Mouse (Mus musculus) left cerebral cortex, adult 18-20 months (tissue): ENCODE results near the gene Gm17018. TPM values are rescaled to one million over a fixed set of nuclear protein-coding genes. Genes with fewer than 3 reads are reported as not detected.

ENCODE experiments used
- DNase-seq, 2 experiments: peaks; one replicate each; pipeline ENCODE4 v3.0.0; 2021 to 2022; ENCODE audit warnings: low spot score in 2 of 2, mixed read lengths in 1 of 2
- total RNA-seq, 2 experiments: library from RNA; stranded (reverse); gene quantifications; 2 replicates each; pipeline ENCODE4 v1.2.3; 2021

The Gm17018 gene
- total RNA-seq, 2 experiments from 2014 or later: 69.3 to 74.5 TPM

DNA sequence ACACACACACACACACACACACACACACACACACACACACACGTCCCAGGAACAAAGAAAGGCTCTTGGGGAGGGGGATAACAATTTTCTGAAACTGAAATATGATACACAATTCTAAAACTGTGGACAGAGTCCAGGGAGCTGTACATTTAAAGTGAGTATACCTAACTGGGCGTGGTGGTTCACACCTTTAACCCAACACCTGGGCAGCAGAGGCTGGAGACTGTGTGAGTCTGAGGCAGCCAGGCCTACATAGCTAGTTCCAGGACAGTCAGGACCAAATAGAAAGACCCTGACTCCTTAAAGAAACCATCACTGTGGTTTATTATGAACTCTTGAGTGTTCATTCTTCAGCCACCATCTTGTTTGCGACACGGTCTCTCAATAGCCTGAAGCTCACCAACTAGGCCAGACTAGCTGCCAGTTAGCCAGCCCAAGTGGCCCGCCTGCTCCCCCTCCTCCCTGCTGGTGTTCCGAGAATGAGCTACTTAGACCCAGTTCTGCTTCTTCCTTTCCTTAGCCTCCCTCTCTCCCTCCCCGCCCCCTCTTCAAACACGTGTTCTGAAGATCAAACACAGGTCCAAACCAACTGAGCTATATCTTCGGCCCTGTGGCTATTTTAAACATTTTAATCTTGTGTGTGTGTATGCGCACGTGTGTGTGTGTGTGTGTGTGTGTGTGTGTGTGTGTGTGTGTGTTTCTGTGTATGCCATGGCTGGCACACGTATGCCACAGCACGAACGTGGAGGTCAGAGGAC lies 59.5 kb downstream of the Gm17018 start:
- DNase-seq: no peak

DNA sequence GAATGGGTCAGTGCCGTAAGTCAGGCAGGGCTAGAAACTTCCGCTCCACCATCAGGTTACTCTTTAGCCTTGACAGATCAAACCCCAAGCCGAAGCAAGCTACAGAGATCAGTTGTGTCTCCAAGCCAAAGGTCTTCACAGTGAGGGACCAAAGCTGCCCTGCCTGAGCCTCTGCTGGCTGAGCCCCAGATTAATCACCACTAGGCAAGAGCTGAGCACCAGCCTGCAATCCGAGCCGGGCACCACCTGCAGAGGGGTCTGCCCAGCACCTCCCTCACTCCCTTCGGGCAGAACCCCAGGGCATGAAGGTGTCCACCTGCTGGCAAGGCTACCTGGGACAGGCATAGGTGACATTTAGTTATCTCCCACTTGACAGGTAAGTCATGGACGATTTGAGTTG lies 60.6 kb downstream of the Gm17018 start:
- DNase-seq: no peak

DNA sequence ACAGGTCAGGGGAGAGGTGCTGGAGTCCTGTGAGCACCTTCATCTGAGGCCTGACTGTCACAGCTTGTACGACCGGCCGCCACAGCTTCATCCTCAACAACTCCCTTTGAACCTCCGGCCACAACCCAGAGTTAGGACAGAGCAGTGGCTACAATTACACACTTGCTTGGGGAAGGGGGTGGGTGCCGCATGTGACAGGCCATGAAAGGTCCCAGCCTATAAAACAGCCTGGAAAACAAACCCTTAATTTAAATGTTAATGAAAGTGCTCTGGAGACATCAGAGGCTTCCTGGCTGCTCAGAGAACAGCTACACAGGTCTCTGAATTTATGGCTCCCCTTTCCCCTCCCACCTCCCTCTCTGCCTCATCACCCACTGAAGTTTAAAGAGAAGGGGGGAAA lies 61.7 kb downstream of the Gm17018 start:
- DNase-seq: no peak

DNA sequence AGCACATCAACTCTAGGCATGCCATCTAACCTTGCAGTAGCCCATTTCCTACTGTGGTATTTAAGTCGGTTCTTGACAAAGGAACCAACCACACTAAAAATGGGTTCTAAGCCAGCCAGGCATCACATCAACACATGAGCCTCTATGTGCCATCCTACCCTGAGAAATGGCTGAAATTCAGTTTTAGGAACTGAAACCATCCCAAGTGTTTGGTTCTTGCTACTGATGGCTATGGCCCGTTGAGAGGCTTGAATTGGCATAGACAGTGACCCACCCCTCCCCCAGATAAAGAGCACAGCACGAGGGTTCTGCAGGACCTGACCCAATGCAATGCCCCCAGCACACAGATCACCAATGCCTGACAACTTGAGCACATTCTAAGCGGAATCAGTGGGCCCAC lies 63.3 kb downstream of the Gm17018 start:
- DNase-seq: no peak

DNA sequence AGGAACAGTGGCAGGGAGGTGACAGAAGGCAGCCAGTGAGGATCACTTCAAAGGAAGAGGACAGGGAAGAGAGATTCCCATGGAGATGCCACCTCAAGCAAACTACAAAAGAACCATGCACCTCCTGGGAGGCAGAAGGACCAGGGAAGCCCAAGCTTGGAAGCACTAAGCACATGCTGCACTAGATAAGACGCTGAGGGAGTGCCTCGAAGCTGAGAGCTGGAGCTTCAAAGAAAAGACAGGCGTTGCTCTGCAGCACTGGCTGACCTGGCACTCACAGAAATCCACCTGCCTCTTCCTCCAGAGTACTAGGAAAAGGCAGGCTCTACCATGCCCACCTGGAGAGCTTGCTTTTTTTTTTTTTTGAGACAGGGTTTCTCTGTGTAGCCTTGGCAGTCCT lies 66.6 kb downstream of the Gm17018 start:
- DNase-seq: no peak

DNA sequence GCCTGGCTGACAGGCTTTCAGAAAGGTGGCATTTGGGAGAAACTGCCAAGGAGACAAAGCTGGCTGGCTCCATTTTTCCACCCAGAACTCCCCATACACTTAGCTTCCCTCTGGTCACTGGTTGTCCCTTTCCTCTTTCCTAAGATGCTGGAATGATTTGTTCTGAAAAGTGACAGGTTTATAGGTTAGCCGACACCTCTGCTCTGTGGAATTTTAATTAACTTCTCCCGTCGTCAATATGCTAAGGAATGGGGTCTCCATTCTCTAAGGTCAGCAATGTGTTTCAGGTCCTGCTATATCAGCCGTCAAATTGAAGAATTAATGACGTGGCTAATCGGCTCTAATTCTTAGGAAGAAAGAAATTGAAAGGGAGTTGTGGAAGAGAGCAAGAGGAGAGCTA lies 68.2 kb downstream of the Gm17018 start:
- no peak for DNase-seq

DNA sequence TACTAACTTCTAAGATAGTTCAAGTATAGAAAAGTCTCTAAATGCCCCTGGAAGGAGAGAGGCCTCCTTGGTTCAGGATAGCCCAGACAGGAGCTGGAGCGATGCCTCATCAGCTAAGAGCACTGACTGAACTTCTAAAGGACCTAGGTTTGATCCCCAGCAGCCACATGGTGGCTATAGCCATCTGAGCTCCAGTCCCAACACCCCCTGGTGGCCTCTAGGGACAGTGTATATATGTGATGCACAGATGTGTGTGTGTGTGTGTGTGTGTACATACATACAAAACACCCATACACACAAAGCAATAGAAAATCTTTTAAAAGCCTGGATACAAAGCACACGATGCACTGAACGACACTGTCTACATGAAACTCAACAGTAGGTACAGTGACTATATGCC lies 68.8 kb downstream of the Gm17018 start:
- DNase-seq: no peak

Other genes starting within 250 kb of the Gm17018 start
- 100 to 1,000 TPM; 108 to 117 TPM for gene Btrc, start 196.9 kb upstream of the Gm17018 start, total RNA-seq
- 1 to 10 TPM; 9.4 to 9.6 TPM for gene Poll, start 84 bp upstream of the Gm17018 start, total RNA-seq
- 10 to 100 TPM; 31.6 to 36.4 TPM for gene Fbxw4, start 99.7 kb downstream of the Gm17018 start, total RNA-seq
- gene Fgf8, start 182.3 kb downstream of the Gm17018 start, total RNA-seq: not detected
- 1 to 10 TPM; 6.1 to 7.4 TPM for gene Npm3, start 189.0 kb downstream of the Gm17018 start, total RNA-seq
- 100 to 1,000 TPM; 158 to 165 TPM for gene Mgea5, start 223.2 kb downstream of the Gm17018 start, total RNA-seq